Mouse (Mus musculus) embryonic facial prominence, embryonic 12.5 days (tissue): ENCODE results near the gene Tesk1. TPM values are rescaled to one million over a fixed set of nuclear protein-coding genes. Genes with fewer than 3 reads are reported as not detected.

Experiments used
- ATAC-seq: fragments of 200-750 bp; cut with Nextera tagmentation; 2 replicates; pipeline ENCODE4 v1.8.0; 2017; ENCODE audit not compliant: insufficient number of reproducible peaks, insufficient read depth, low FRiP score, low TSS enrichment
- H3K27ac ChIP-seq: fragments of 300-500 bp; sonication (generic); 2 replicates; pipeline ENCODE4 v1.5.1; 2016; ENCODE audit warnings: mild to moderate bottlenecking
- H3K27me3 ChIP-seq: fragments of 300-500 bp; sonication (generic); 2 replicates; pipeline ENCODE4 v1.6.1; 2016; ENCODE audit warnings: mild to moderate bottlenecking, moderate library complexity
- H3K36me3 ChIP-seq: fragments of 300-500 bp; sonication (generic); 2 replicates; pipeline ENCODE4 v1.6.1; 2016; ENCODE audit warnings: mild to moderate bottlenecking
- H3K4me1 ChIP-seq: fragments of 300-500 bp; sonication (generic); 2 replicates; pipeline ENCODE4 v1.6.1; 2016
- H3K4me2 ChIP-seq: fragments of 300-500 bp; sonication (generic); replicated peaks from 2 replicates; pipeline ENCODE4 v1.6.1; 2016; ENCODE audit warnings: mild to moderate bottlenecking, moderate library complexity
- H3K4me3 ChIP-seq: fragments of 300-500 bp; sonication (generic); 2 replicates; pipeline ENCODE4 v1.5.1; 2016; ENCODE audit warnings: mild to moderate bottlenecking
- H3K9ac ChIP-seq: fragments of 300-500 bp; sonication (generic); 2 replicates; pipeline ENCODE4 v1.6.1; 2016; ENCODE audit warnings: mild to moderate bottlenecking, moderate library complexity
- H3K9me3 ChIP-seq: fragments of 300-500 bp; sonication (generic); 2 replicates; pipeline ENCODE4 v1.6.1; 2016; ENCODE audit warnings: mild to moderate bottlenecking, moderate library complexity
- WGBS: fragments of 180-500 bp; shearing (Covaris S2); methylation state at CpG from one replicate; pipeline ENCODE4 v1.1.7; 2016; 5-methylcytosine and 5-hydroxymethylcytosine counted together
- polyA plus RNA-seq: library from polyadenylated mRNA; unstranded; fragments of >200 nt; fragmentation: Nextera tagmentation; extraction: Ambion mirVana; gene quantifications from 2 replicates; pipeline ENCODE4 v1.2.1, GENCODE M21; 2016

Gene Tesk1
- polyA plus RNA-seq, 1 experiment from 2014 or later: 15.4 TPM

GRCm38 (mm10) chr4:43420305-43420704 is 21.4 kb upstream of the Tesk1 start:
- H3K4me3 ChIP-seq: no peak overlapping the region
- no peaks in the 10 kb centered on the region; the same call in 1 of the 2 replicates for H3K9me3 ChIP-seq
- H3K27ac ChIP-seq: no peak overlapping the region
- no peak overlapping the region for H3K4me2 ChIP-seq
- no peak overlapping the region for H3K9ac ChIP-seq
- H3K27me3 ChIP-seq: peaks cover 21% of the 10 kb centered on the region
- no peak for ATAC-seq
- WGBS: 5% methylated on average over 6 of the region's 6 CpGs
- H3K4me1 ChIP-seq: peaks cover 8% of the 10 kb centered on the region
- peaks cover 62% of the 10 kb centered on the region for H3K36me3 ChIP-seq

GRCm38 (mm10) chr4:43421632-43422240 is 20.0 kb upstream of the Tesk1 start:
- Histone ChIP-seq H3K36me3 (peaks cover 61% of the 10 kb centered on the region), H3K4me3 (no peak overlapping the region), H3K4me1 (peaks cover 12% of the 10 kb centered on the region), H3K9me3 (no peaks in the 10 kb centered on the region), H3K4me2 (no peak overlapping the region), H3K9ac (no peak overlapping the region), H3K27me3 (peaks cover 35% of the 10 kb centered on the region), H3K27ac (no peak overlapping the region)
- no peak for ATAC-seq
- WGBS: 78% methylated on average over 28 of the region's 28 CpGs

GRCm38 (mm10) chr4:43423267-43423934 is 18.3 kb upstream of the Tesk1 start:
- Histone ChIP-seq H3K36me3 (peaks cover 55% of the 10 kb centered on the region), H3K27ac (no peak overlapping the region), H3K4me2 (no peak overlapping the region), H3K9ac (no peak overlapping the region), H3K9me3 (no peaks in the 10 kb centered on the region), H3K4me3 (no peak overlapping the region), H3K27me3 (peaks cover 52% of the 10 kb centered on the region), H3K4me1 (peaks cover 25% of the 10 kb centered on the region)
- ATAC-seq: no peak
- 89% methylated on average over 20 of the region's 20 CpGs for WGBS

GRCm38 (mm10) chr4:43424072-43424471 is 17.7 kb upstream of the Tesk1 start:
- no peak overlapping the region for H3K9ac ChIP-seq
- H3K4me2 ChIP-seq: no peak overlapping the region
- H3K9me3 ChIP-seq: no peaks in the 10 kb centered on the region
- 83% methylated on average over 9 of the region's 9 CpGs for WGBS
- peaks cover 30% of the 10 kb centered on the region for H3K4me1 ChIP-seq
- no peak overlapping the region for H3K4me3 ChIP-seq
- H3K27ac ChIP-seq: no peak overlapping the region
- peaks cover 55% of the 10 kb centered on the region for H3K36me3 ChIP-seq
- ATAC-seq: no peak
- H3K27me3 ChIP-seq: peaks cover 59% of the 10 kb centered on the region

- H3K4me2 ChIP-seq: peak overlapping the region; percentile 30; the same call in 1 of the 2 replicates
- H3K27ac ChIP-seq: no peak overlapping the region
- H3K4me1 ChIP-seq: peaks cover 26% of the 10 kb centered on the region
- H3K9ac ChIP-seq: 0 out of 2 replicates have a peak overlapping the region, but pooled peaks have one; percentile 29
- H3K4me3 ChIP-seq: peak overlapping the region; percentile 3; the same call in 1 of the 2 replicates
- WGBS: 25% methylated on average over 14 of the region's 14 CpGs
- peaks cover 66% of the 10 kb centered on the region for H3K27me3 ChIP-seq
- no peak for ATAC-seq
- H3K9me3 ChIP-seq: no peaks in the 10 kb centered on the region
- peaks cover 55% of the 10 kb centered on the region for H3K36me3 ChIP-seq
These were observed 16.5 kb upstream of the Tesk1 start for GRCm38 (mm10) chr4:43425197-43425596.

- Histone ChIP-seq H3K4me1 (peaks cover 26% of the 10 kb centered on the region), H3K36me3 (peaks cover 55% of the 10 kb centered on the region), H3K4me3 (peak overlapping the region; percentile 3; the same call in 1 of the 2 replicates), H3K9ac (0 out of 2 replicates have a peak overlapping the region, but pooled peaks have one; percentile 29), H3K27me3 (peaks cover 70% of the 10 kb centered on the region), H3K4me2 (peak overlapping the region; percentile 30), H3K9me3 (no peaks in the 10 kb centered on the region), H3K27ac (no peak overlapping the region)
- peak; percentile 26; the same call in 1 of the 2 replicates for ATAC-seq
- 25% methylated on average over 31 of the region's 31 CpGs for WGBS
These were observed 15.9 kb upstream of the Tesk1 start for GRCm38 (mm10) chr4:43425648-43426380.

GRCm38 (mm10) chr4:43426487-43426886 is 15.3 kb upstream of the Tesk1 start:
- no peaks in the 10 kb centered on the region for H3K9me3 ChIP-seq
- ATAC-seq: no peak
- no peak overlapping the region for H3K9ac ChIP-seq
- 45% methylated on average over 10 of the region's 10 CpGs for WGBS
- H3K27me3 ChIP-seq: peaks cover 70% of the 10 kb centered on the region
- H3K4me3 ChIP-seq: no peak overlapping the region
- peaks cover 51% of the 10 kb centered on the region for H3K36me3 ChIP-seq
- peaks cover 26% of the 10 kb centered on the region for H3K4me1 ChIP-seq
- no peak overlapping the region for H3K4me2 ChIP-seq
- H3K27ac ChIP-seq: no peak overlapping the region

- peaks cover 26% of the 10 kb centered on the region for H3K4me1 ChIP-seq
- peaks cover 40% of the 10 kb centered on the region for H3K36me3 ChIP-seq
- peaks cover 70% of the 10 kb centered on the region for H3K27me3 ChIP-seq
- H3K4me2 ChIP-seq: peak overlapping the region; percentile 4; the same call in 1 of the 2 replicates
- ATAC-seq: no peak
- WGBS: 22% methylated on average over 22 of the region's 23 CpGs
- no peak overlapping the region for H3K4me3 ChIP-seq
- H3K9me3 ChIP-seq: no peaks in the 10 kb centered on the region
- H3K9ac ChIP-seq: 0 out of 2 replicates have a peak overlapping the region, but pooled peaks have one; percentile 8
- H3K27ac ChIP-seq: no peak overlapping the region
These were observed 14.1 kb upstream of the Tesk1 start for GRCm38 (mm10) chr4:43427501-43428179.

- H3K9me3 ChIP-seq: no peaks in the 10 kb centered on the region
- H3K27me3 ChIP-seq: peaks cover 69% of the 10 kb centered on the region
- no peak overlapping the region for H3K27ac ChIP-seq
- 0 out of 2 replicates have a peak overlapping the region, but pooled peaks have one; percentile 22 for H3K4me2 ChIP-seq
- 25% methylated on average over 16 of the region's 16 CpGs for WGBS
- H3K36me3 ChIP-seq: peaks cover 33% of the 10 kb centered on the region
- peaks cover 26% of the 10 kb centered on the region for H3K4me1 ChIP-seq
- no peak overlapping the region for H3K9ac ChIP-seq
- H3K4me3 ChIP-seq: no peak overlapping the region
- peak; percentile 7; the same call in 1 of the 2 replicates for ATAC-seq
These were observed 13.4 kb upstream of the Tesk1 start for GRCm38 (mm10) chr4:43428180-43428861.

GRCm38 (mm10) chr4:43428946-43429345 is 12.8 kb upstream of the Tesk1 start, which contains the start of gene Fam166b:
Fam166b (minus strand) TSS chr4:43429134.
- 8% methylated on average over 10 of the region's 10 CpGs for WGBS
- Histone ChIP-seq H3K4me3 (no peak within 1 kb of the TSS), H3K9ac (peak within 1 kb of the TSS; percentile 27; the same call in 1 of the 2 replicates), H3K36me3 (peaks cover 27% of the 10 kb centered on the region), H3K27ac (no peak within 1 kb of the TSS), H3K4me1 (peaks cover 26% of the 10 kb centered on the region), H3K27me3 (peaks cover 63% of the 10 kb centered on the region), H3K9me3 (no peaks in the 10 kb centered on the region), H3K4me2 (peak within 1 kb of the TSS; percentile 22; the same call in 1 of the 2 replicates)
- no peak for ATAC-seq
